21 mouse cellular contexts compared by ENCODE assay signal in genomic region chr19:8852236-8852928, GRCm38 (mm10). TPM values are rescaled to one million over a fixed set of nuclear protein-coding genes. Genes with fewer than 3 reads are reported as not detected.
DNase-seq lines count a peak whose midpoint lies in the region; ATAC-seq and TF ChIP-seq lines count a peak whose summit lies in the region.
"Had no signal": no experiment of that assay in that cellular context is flagged by ENCODE, and none has a peak within 500 bp of the region (broad histone marks: within the 10 kb centered on the region; RNA-seq: fewer than 3 reads in every experiment).

No protein-coding gene starts in this region.

- no peak for TF ChIP-seq EP300 in heart, adult 2 months (IDR thresholded peaks at IDR 0.05; ENCODE audit: insufficient read depth, low read depth, low read length)

- H3K4me1 ChIP-seq in heart, adult 2 months (ENCODE audit: control insufficient read depth, insufficient read depth, low read length), result peaks cover 2% of the 10 kb centered on the region; the same call in 1 of the 2 replicates
- H3K4me1 ChIP-seq in heart, embryonic 12.5 days (replicated peaks), result peaks cover 9% of the 10 kb centered on the region
- H3K4me1 ChIP-seq in E14TG2a.4 (replicated peaks; ENCODE audit: low read depth, low read length), result peaks cover 50% of the 10 kb centered on the region
- H3K4me1 ChIP-seq: forebrain, embryonic 12.5 days had no signal

- WGBS in heart, adult 2 months, result 63% methylated on average over 10 of the region's 10 CpGs
- 56% methylated on average over 10 of the region's 10 CpGs for WGBS in heart, embryonic 12.5 days

- no peaks in the 10 kb centered on the region for H3K36me3 ChIP-seq in heart, adult 2 months (ENCODE audit: control insufficient read depth, insufficient read depth, low read length)
- H3K36me3 ChIP-seq in heart, embryonic 12.5 days, result peaks cover 14% of the 10 kb centered on the region
- peaks cover 14% of the 10 kb centered on the region for H3K36me3 ChIP-seq in E14TG2a.4 (ENCODE audit: insufficient read depth, low read length)

- no peak overlapping the region for H3K4me2 ChIP-seq in heart, embryonic 12.5 days
- H3K4me2 ChIP-seq: forebrain, embryonic 12.5 days; heart, embryonic 15.5 days; lung, embryonic 15.5 days had no signal

- no peak for TF ChIP-seq CTCF in heart, adult 2 months (IDR thresholded peaks at IDR 0.05)
- no peak for TF ChIP-seq CTCF in E14TG2a.4 (conservative IDR thresholded peaks at IDR 0.05; ENCODE audit: low read length)

- H3K79me2 ChIP-seq in heart, adult 2 months (replicated peaks; ENCODE audit: control insufficient read depth, insufficient read depth, low read length), result no peaks in the 10 kb centered on the region

- H3K27ac ChIP-seq in heart, adult 2 months, result no peak overlapping the region
- H3K27ac ChIP-seq in heart, embryonic 12.5 days (ENCODE audit: poor library complexity, severe bottlenecking), result no peak overlapping the region
- H3K27ac ChIP-seq: forebrain, embryonic 12.5 days; heart, embryonic 15.5 days; hindbrain, embryonic 10.5 days; lung, embryonic 15.5 days had no signal

- TF ChIP-seq POLR2A in heart, adult 2 months (IDR thresholded peaks at IDR 0.05; ENCODE audit: insufficient read depth, low read depth, low read length), result no peak

- no peaks in the 10 kb centered on the region for H3K9me3 ChIP-seq in heart, embryonic 12.5 days (replicated peaks)
- no peaks in the 10 kb centered on the region for H3K9me3 ChIP-seq in E14TG2a.4 (ENCODE audit: low read length)
- H3K9me3 ChIP-seq: forebrain, embryonic 12.5 days; heart, embryonic 15.5 days; hindbrain, embryonic 10.5 days; lung, embryonic 15.5 days had no signal

- no peak overlapping the region for H3K4me3 ChIP-seq in heart, adult 2 months
- H3K4me3 ChIP-seq in heart, embryonic 12.5 days, result no peak overlapping the region
- peak overlapping the region; percentile 76 for H3K4me3 ChIP-seq in E14TG2a.4 (replicated peaks; ENCODE audit: low read length)
- H3K4me3 ChIP-seq: forebrain, embryonic 12.5 days; heart, embryonic 15.5 days; hindbrain, embryonic 10.5 days; lung, embryonic 15.5 days had no signal

- intact Hi-C loops in heart, adult 2 months (cut with DNase I), result no loop called here

- DNase-seq in adrenal gland, postnatal 10 days, result peak; percentile 67
- DNase-seq in adrenal gland, adult (ENCODE audit: inconsistent age in 2 of 2, low spot score in 1 of 2), result no peak
- peak; percentile 47 to 63 for DNase-seq in heart, adult 2 months
- DNase-seq in gastrocnemius, postnatal 10 days, result peak; percentile 36
- DNase-seq in thymus, postnatal 36 days, result no peak
- DNase-seq in kidney, postnatal 25 days, result no peak
- DNase-seq: adrenal gland, adult 8-10 months; cerebellum, adult 2 months; kidney, adult 8-10 months had no signal

- no peaks in the 10 kb centered on the region for H3K27me3 ChIP-seq in heart, adult 2 months (ENCODE audit: control insufficient read depth, insufficient read depth, low read length)
- H3K27me3 ChIP-seq in heart, embryonic 12.5 days (replicated peaks), result no peaks in the 10 kb centered on the region
- no peaks in the 10 kb centered on the region for H3K27me3 ChIP-seq in E14TG2a.4 (ENCODE audit: insufficient read depth, low read length)
- H3K27me3 ChIP-seq: heart, embryonic 15.5 days; lung, embryonic 15.5 days had no signal

- no peak for ATAC-seq in heart, embryonic 12.5 days (ENCODE audit: insufficient number of reproducible peaks, low FRiP score)
- ATAC-seq: CD4-positive, CD25-positive, alpha-beta regulatory T cell, adult 4 months; inflammation-experienced regulatory T-cells, adult 6 months; midbrain, embryonic 16.5 days had no signal

- H3K9ac ChIP-seq in heart, adult 2 months (ENCODE audit: low read depth, low read length), result no peak overlapping the region
- no peak overlapping the region for H3K9ac ChIP-seq in heart, embryonic 12.5 days
- H3K9ac ChIP-seq: forebrain, embryonic 12.5 days; heart, embryonic 15.5 days; lung, embryonic 15.5 days had no signal

RNA-seq across cellular contexts. Expression of gene Lrrn4cl, which starts 1.8 kb away (rescaled TPM):
- 1 to 10 TPM; 5.5 to 6.1 TPM for total RNA-seq in adrenal gland, postnatal 10 days (2021)
- 1 to 10 TPM; 2.6 to 3.7 TPM for total RNA-seq in heart, adult 2 months (2021)
- polyA plus RNA-seq in heart, adult 2 months (2012; rRNA removed), result 3.8 and 5.7 TPM in 2 replicates
- 0.77 and 0.78 TPM in 2 replicates for polyA plus RNA-seq in heart, embryonic 12.5 days (2016; fragmentation: Nextera tagmentation; extraction: Ambion mirVana)
- 10 to 100 TPM; 11.5 to 14.0 TPM for total RNA-seq in gastrocnemius, postnatal 10 days (2021)
- polyA plus RNA-seq: CD4-positive, CD25-positive, alpha-beta regulatory T cell, adult 4 months had no signal

RNA-seq across cellular contexts. Expression of gene Gng3, which starts 13.4 kb away (rescaled TPM):
- total RNA-seq in adrenal gland, postnatal 10 days (2021), result 1 to 10 TPM; 5.8 to 9.8 TPM
- not detected for total RNA-seq in heart, adult 2 months (2021)
- polyA plus RNA-seq in heart, adult 2 months (2012; rRNA removed), result 0.23 and 0.35 TPM in 2 replicates
- polyA plus RNA-seq in heart, embryonic 12.5 days (2016; fragmentation: Nextera tagmentation; extraction: Ambion mirVana), result 2.5 and 2.9 TPM in 2 replicates
- total RNA-seq in gastrocnemius, postnatal 10 days (2021), result under 1 TPM; 0.66 to 0.77 TPM

RNA-seq across cellular contexts. Expression of gene Bscl2, which starts 15.1 kb away (rescaled TPM):
- total RNA-seq in adrenal gland, postnatal 10 days (2021), result 100 to 1,000 TPM; 157 to 160 TPM
- total RNA-seq in heart, adult 2 months (2021), result 10 to 100 TPM; 22.6 to 23.5 TPM
- 52.3 and 67.7 TPM in 2 replicates for polyA plus RNA-seq in heart, adult 2 months (2012; rRNA removed)
- polyA plus RNA-seq in heart, embryonic 12.5 days (2016; fragmentation: Nextera tagmentation; extraction: Ambion mirVana), result 41.0 and 41.1 TPM in 2 replicates
- total RNA-seq in gastrocnemius, postnatal 10 days (2021), result 10 to 100 TPM; 16.8 to 19.5 TPM

RNA-seq across cellular contexts. Expression of gene Ubxn1, which starts 18.9 kb away (rescaled TPM):
- 100 to 1,000 TPM; 193 to 217 TPM for total RNA-seq in adrenal gland, postnatal 10 days (2021)
- total RNA-seq in heart, adult 2 months (2021), result 100 to 1,000 TPM; 108 to 135 TPM
- 60.7 and 62.2 TPM in 2 replicates for polyA plus RNA-seq in heart, adult 2 months (2012; rRNA removed)
- 138 and 142 TPM in 2 replicates for polyA plus RNA-seq in heart, embryonic 12.5 days (2016; fragmentation: Nextera tagmentation; extraction: Ambion mirVana)
- 100 to 1,000 TPM; 169 to 172 TPM for total RNA-seq in gastrocnemius, postnatal 10 days (2021)

RNA-seq across cellular contexts. Expression of gene AC129217.1, which starts 22.8 kb away (rescaled TPM):
- not detected for total RNA-seq in adrenal gland, postnatal 10 days (2021)
- total RNA-seq in heart, adult 2 months (2021), result not detected
- not detected in 2 replicates for polyA plus RNA-seq in heart, adult 2 months (2012; rRNA removed)
- polyA plus RNA-seq in heart, embryonic 12.5 days (2016; fragmentation: Nextera tagmentation; extraction: Ambion mirVana), result not detected in 2 replicates
- total RNA-seq in gastrocnemius, postnatal 10 days (2021), result not detected
- total RNA-seq: adrenal gland, adult 8-10 months; left cerebral cortex, postnatal 36 days; megakaryocyte-erythroid progenitor cell, adult 5-6 weeks had no signal
- polyA plus RNA-seq: CD4-positive, CD25-positive, alpha-beta regulatory T cell, adult 4 months; cerebellum, adult 2 months; forebrain, embryonic 12.5 days; heart, embryonic 15.5 days; inflammation-experienced regulatory T-cells, adult 6 months; lung, embryonic 15.5 days; midbrain, embryonic 16.5 days; stomach, embryonic 16.5 days had no signal

Comparison
In these comparisons a context has a peak if more than half of its experiments do, and no peak if none do; other contexts are left out.
1. DNase-seq: peak in adrenal gland, postnatal 10 days (single experiment), heart, adult 2 months (2 of 2) and gastrocnemius, postnatal 10 days (single experiment); none in adrenal gland, adult (0 of 2), thymus, postnatal 36 days (0 of 2) and kidney, postnatal 25 days (0 of 2).
2. RNA of gene Bscl2, which starts 15.1 kb away (total RNA-seq): 157 to 160 TPM in adrenal gland, postnatal 10 days; 22.6 to 23.5 TPM in heart, adult 2 months and 16.8 to 19.5 TPM in gastrocnemius, postnatal 10 days; every median in the first group is over 4 times any median in the second.